In genomic region chr10:46046890-46047414, GRCm38 (mm10) we compare ENCODE assay signal across 22 mouse cellular contexts.
DNase-seq lines count a peak whose midpoint lies in the region; ATAC-seq and TF ChIP-seq lines count a peak whose summit lies in the region.
"Had no signal": no experiment of that assay in that cellular context is flagged by ENCODE, and none has a peak within 500 bp of the region (broad histone marks: within the 10 kb centered on the region; RNA-seq: fewer than 3 reads in every experiment).

No protein-coding gene starts in this region.

- no peak for DNase-seq in forebrain, embryonic 10.5 days (ENCODE audit: extremely low spot score, low spot score)
- DNase-seq in lung, embryonic 14.5 days, result peak; percentile 27
- no peak for DNase-seq in lung, postnatal 10 days
- DNase-seq in left cerebral cortex, adult 11 months (ENCODE audit: low spot score), result no peak
- no peak for DNase-seq in thymus, postnatal 14 days
- DNase-seq: adrenal gland, postnatal 36 days; cerebellum, adult 2 months; gastrocnemius, postnatal 25 days; heart, adult 2 months; heart, postnatal 4 days; kidney, postnatal 36 days; liver, embryonic 13.5 days; thymus, postnatal 36 days had no signal

- H3K27ac ChIP-seq in forebrain, embryonic 13.5 days, result peak overlapping the region; percentile 49
- no peak overlapping the region for H3K27ac ChIP-seq in forebrain, embryonic 10.5 days
- H3K27ac ChIP-seq in lung, embryonic 14.5 days (ENCODE audit: low read depth), result no peak overlapping the region
- H3K27ac ChIP-seq in forebrain, embryonic 16.5 days (ENCODE audit: low read length), result peak overlapping the region; percentile 60
- peak overlapping the region; percentile 35; the same call in 1 of the 2 replicates for H3K27ac ChIP-seq in neural tube, embryonic 14.5 days (ENCODE audit: low read depth, low read length)
- H3K27ac ChIP-seq: heart, adult 2 months; heart, embryonic 15.5 days; limb, embryonic 13.5 days; liver, embryonic 13.5 days; lung, embryonic 15.5 days; macrophage had no signal

- 62% methylated on average over 8 of the region's 8 CpGs for WGBS in forebrain, embryonic 13.5 days
- WGBS in forebrain, embryonic 10.5 days, result 84% methylated on average over 8 of the region's 8 CpGs
- WGBS in lung, embryonic 14.5 days, result 51% methylated on average over 8 of the region's 8 CpGs
- WGBS in forebrain, embryonic 16.5 days, result 37% methylated on average over 8 of the region's 8 CpGs
- 67% methylated on average over 8 of the region's 8 CpGs for WGBS in neural tube, embryonic 14.5 days

- H3K27me3 ChIP-seq in forebrain, embryonic 13.5 days, result no peaks in the 10 kb centered on the region
- H3K27me3 ChIP-seq in forebrain, embryonic 10.5 days (ENCODE audit: poor library complexity, severe bottlenecking), result no peaks in the 10 kb centered on the region
- no peaks in the 10 kb centered on the region for H3K27me3 ChIP-seq in lung, embryonic 14.5 days (ENCODE audit: insufficient read depth, low read length)
- H3K27me3 ChIP-seq in forebrain, embryonic 16.5 days (replicated peaks; ENCODE audit: control insufficient read depth, insufficient read depth, low read length), result no peaks in the 10 kb centered on the region
- no peaks in the 10 kb centered on the region for H3K27me3 ChIP-seq in neural tube, embryonic 14.5 days (ENCODE audit: control insufficient read depth, insufficient read depth, low read length)
- H3K27me3 ChIP-seq: heart, embryonic 15.5 days; limb, embryonic 13.5 days; liver, embryonic 13.5 days; lung, embryonic 15.5 days had no signal

- peak; percentile 60 for ATAC-seq in forebrain, embryonic 13.5 days
- no peak for ATAC-seq in lung, embryonic 14.5 days (ENCODE audit: insufficient read depth)
- ATAC-seq in forebrain, embryonic 16.5 days, result peak; percentile 43
- no peak; the same call in 1 of the 2 replicates for ATAC-seq in neural tube, embryonic 14.5 days (ENCODE audit: low read depth)
- ATAC-seq: intestine, embryonic 16.5 days had no signal

- H3K4me2 ChIP-seq in forebrain, embryonic 13.5 days, result no peak overlapping the region
- H3K4me2 ChIP-seq in lung, embryonic 14.5 days, result no peak overlapping the region
- 0 out of 2 replicates have a peak overlapping the region, but pooled peaks have one; percentile 9 for H3K4me2 ChIP-seq in forebrain, embryonic 16.5 days (ENCODE audit: low read length)
- H3K4me2 ChIP-seq in neural tube, embryonic 14.5 days (ENCODE audit: low read depth, low read length), result no peak overlapping the region
- H3K4me2 ChIP-seq: heart, embryonic 15.5 days; limb, embryonic 13.5 days; liver, embryonic 13.5 days; lung, embryonic 15.5 days had no signal

- H3K4me3 ChIP-seq in forebrain, embryonic 13.5 days, result no peak overlapping the region
- H3K4me3 ChIP-seq in forebrain, embryonic 10.5 days, result no peak overlapping the region
- H3K4me3 ChIP-seq in lung, embryonic 14.5 days (ENCODE audit: low read depth, low read length), result no peak overlapping the region
- H3K4me3 ChIP-seq in forebrain, embryonic 16.5 days (replicated peaks; ENCODE audit: low read length), result no peak overlapping the region
- no peak overlapping the region for H3K4me3 ChIP-seq in neural tube, embryonic 14.5 days (ENCODE audit: low read depth, low read length)
- H3K4me3 ChIP-seq: heart, adult 2 months; heart, embryonic 15.5 days; limb, embryonic 13.5 days; liver, embryonic 13.5 days; lung, embryonic 15.5 days had no signal

- no peak for TF ChIP-seq CTCF in lung, embryonic 14.5 days (IDR thresholded peaks at IDR 0.05; ENCODE audit: low read depth)

- H3K9me3 ChIP-seq in forebrain, embryonic 13.5 days (replicated peaks), result no peaks in the 10 kb centered on the region
- no peaks in the 10 kb centered on the region for H3K9me3 ChIP-seq in forebrain, embryonic 10.5 days
- H3K9me3 ChIP-seq in lung, embryonic 14.5 days (ENCODE audit: low read depth, low read length), result no peaks in the 10 kb centered on the region
- H3K9me3 ChIP-seq in forebrain, embryonic 16.5 days (ENCODE audit: control insufficient read depth, low read length), result no peaks in the 10 kb centered on the region
- H3K9me3 ChIP-seq in neural tube, embryonic 14.5 days (ENCODE audit: control insufficient read depth, low read length), result no peaks in the 10 kb centered on the region
- H3K9me3 ChIP-seq: G1E; heart, embryonic 15.5 days; limb, embryonic 13.5 days; liver, embryonic 13.5 days; lung, embryonic 15.5 days had no signal

- no peak overlapping the region for H3K9ac ChIP-seq in forebrain, embryonic 13.5 days
- H3K9ac ChIP-seq in lung, embryonic 14.5 days, result no peak overlapping the region
- no peak overlapping the region for H3K9ac ChIP-seq in forebrain, embryonic 16.5 days (replicated peaks; ENCODE audit: low read depth, low read length)
- no peak overlapping the region for H3K9ac ChIP-seq in neural tube, embryonic 14.5 days (replicated peaks; ENCODE audit: low read depth, low read length)
- H3K9ac ChIP-seq: heart, embryonic 15.5 days; limb, embryonic 13.5 days; liver, embryonic 13.5 days; lung, embryonic 15.5 days had no signal

- H3K4me1 ChIP-seq in forebrain, embryonic 13.5 days, result peaks cover 31% of the 10 kb centered on the region
- H3K4me1 ChIP-seq in forebrain, embryonic 10.5 days, result peaks cover 21% of the 10 kb centered on the region
- no peaks in the 10 kb centered on the region for H3K4me1 ChIP-seq in lung, embryonic 14.5 days (ENCODE audit: insufficient read depth)
- H3K4me1 ChIP-seq in forebrain, embryonic 16.5 days (replicated peaks; ENCODE audit: control insufficient read depth, insufficient read depth, low read length), result peaks cover 18% of the 10 kb centered on the region
- 0 out of 2 replicates have a peak, but pooled peaks cover 7% of the 10 kb centered on the region for H3K4me1 ChIP-seq in neural tube, embryonic 14.5 days (ENCODE audit: control insufficient read depth, insufficient read depth, low read length)
- H3K4me1 ChIP-seq: limb, embryonic 13.5 days; liver, embryonic 13.5 days; lung, embryonic 15.5 days had no signal

- no peaks in the 10 kb centered on the region for H3K36me3 ChIP-seq in forebrain, embryonic 13.5 days (ENCODE audit: poor library complexity, severe bottlenecking)
- H3K36me3 ChIP-seq in forebrain, embryonic 10.5 days (replicated peaks), result no peaks in the 10 kb centered on the region
- no peaks in the 10 kb centered on the region for H3K36me3 ChIP-seq in lung, embryonic 14.5 days (ENCODE audit: insufficient read depth)
- H3K36me3 ChIP-seq in forebrain, embryonic 16.5 days (ENCODE audit: control insufficient read depth, insufficient read depth), result no peaks in the 10 kb centered on the region
- no peaks in the 10 kb centered on the region for H3K36me3 ChIP-seq in neural tube, embryonic 14.5 days (ENCODE audit: control insufficient read depth, insufficient read depth, low read length)
- H3K36me3 ChIP-seq: G1E; heart, embryonic 15.5 days; limb, embryonic 13.5 days; liver, embryonic 13.5 days; lung, embryonic 15.5 days had no signal

Comparison
In these comparisons a context has a peak if more than half of its experiments do, and no peak if none do; other contexts are left out.
1. H3K27ac ChIP-seq: peak in forebrain, embryonic 13.5 days (single experiment), forebrain, embryonic 16.5 days (single experiment) and neural tube, embryonic 14.5 days (single experiment); none in forebrain, embryonic 10.5 days (single experiment) and lung, embryonic 14.5 days (single experiment).
2. ATAC-seq: peak in forebrain, embryonic 13.5 days (single experiment) and forebrain, embryonic 16.5 days (single experiment); none in lung, embryonic 14.5 days (single experiment) and neural tube, embryonic 14.5 days (single experiment).